Mouse (Mus musculus) lung, adult 2 months (tissue): ENCODE measurements around the gene Abca7.

Experiments used
- CTCF ChIP-seq: fragments of 200-500 bp; IDR thresholded peaks from 2 replicates; pipeline ENCODE4 v1.5.1; 2011; ENCODE audit warnings: mild to moderate bottlenecking, low read length, control low read depth; ENCODE audit not compliant: insufficient read depth
- POLR2A ChIP-seq: fragments of 200-500 bp; IDR thresholded peaks from 2 replicates; pipeline ENCODE4 v1.6.1; 2011; ENCODE audit warnings: low read depth, mild to moderate bottlenecking, control low read depth, low read length, borderline replicate concordance; ENCODE audit errors: extremely low read depth

- TF ChIP-seq POLR2A (no peak), CTCF (no peak)
Observed at GRCm38 (mm10) chr10:79960671-79961294, 35.5 kb upstream of the Abca7 start.
